Mouse (Mus musculus): ENCODE data around the gene D5Ertd579e. TPM values are rescaled to one million over a fixed set of nuclear protein-coding genes. Genes with fewer than 3 reads are reported as not detected.

D5Ertd579e gene
- polyA plus RNA-seq, 1 experiment, result 27.4 TPM

GRCm38 (mm10) chr5:36595115-36595514 lies 100.7 kb downstream of the D5Ertd579e start:
- no peak for TF ChIP-seq POLR2A (IDR thresholded peaks at IDR 0.05; ENCODE audit: low read depth, low read length)
- no peak for TF ChIP-seq CTCF (IDR thresholded peaks at IDR 0.05; ENCODE audit: extremely low read depth, insufficient read length, insufficient replicate concordance, low read depth, low read length)
- Histone ChIP-seq H3K4me1 (ENCODE audit: control insufficient read depth, insufficient read depth, insufficient read length, low read length) (no peaks in the 10 kb centered on the region), H3K27ac (ENCODE audit: insufficient read depth, low read depth, low read length) (no peak overlapping the region), H3K27me3 (ENCODE audit: control insufficient read depth, insufficient read depth, low read length) (no peaks in the 10 kb centered on the region; the same call in 1 of the 2 replicates), H3K36me3 (ENCODE audit: control insufficient read depth, insufficient read depth, low read length) (peaks cover 9% of the 10 kb centered on the region), H3K4me3 (ENCODE audit: low read depth, low read length) (no peak overlapping the region)
- WGBS, result 29% methylated on average over 3 of the region's 3 CpGs

GRCm38 (mm10) chr5:36594344-36594743 lies 101.5 kb downstream of the D5Ertd579e start:
- no peak overlapping the region for H3K4me3 ChIP-seq (ENCODE audit: low read depth, low read length)

GRCm38 (mm10) chr5:36593176-36593575 lies 102.6 kb downstream of the D5Ertd579e start, which contains the start of gene Tbc1d14:
Gene Tbc1d14 (minus strand): TSS chr5:36593276.
- no peak for TF ChIP-seq POLR2A (IDR thresholded peaks at IDR 0.05; ENCODE audit: low read depth, low read length)
- TF ChIP-seq CTCF (IDR thresholded peaks at IDR 0.05; ENCODE audit: extremely low read depth, insufficient read length, insufficient replicate concordance, low read depth, low read length), result no peak
- H3K4me1 ChIP-seq (ENCODE audit: control insufficient read depth, insufficient read depth, insufficient read length, low read length), result no peaks in the 10 kb centered on the region
- H3K4me3 ChIP-seq (ENCODE audit: low read depth, low read length), result no peak within 1 kb of the TSS
- H3K27ac ChIP-seq (ENCODE audit: insufficient read depth, low read depth, low read length), result no peak within 1 kb of the TSS
- 90% methylated on average over 5 of the region's 5 CpGs for WGBS
- no peaks in the 10 kb centered on the region; the same call in 1 of the 2 replicates for H3K27me3 ChIP-seq (ENCODE audit: control insufficient read depth, insufficient read depth, low read length)
- no peaks in the 10 kb centered on the region for H3K36me3 ChIP-seq (ENCODE audit: control insufficient read depth, insufficient read depth, low read length)

More at GRCm38 (mm10) chr5:36594344-36594743, 101.5 kb downstream of the D5Ertd579e start:
- Histone ChIP-seq H3K27ac (ENCODE audit: insufficient read depth, low read depth, low read length) (no peak overlapping the region), H3K36me3 (ENCODE audit: control insufficient read depth, insufficient read depth, low read length) (0 out of 2 replicates have a peak, but pooled peaks cover 4% of the 10 kb centered on the region), H3K4me1 (ENCODE audit: control insufficient read depth, insufficient read depth, insufficient read length, low read length) (no peaks in the 10 kb centered on the region), H3K27me3 (ENCODE audit: control insufficient read depth, insufficient read depth, low read length) (no peaks in the 10 kb centered on the region; the same call in 1 of the 2 replicates)
- no peak for TF ChIP-seq CTCF (IDR thresholded peaks at IDR 0.05; ENCODE audit: extremely low read depth, insufficient read length, insufficient replicate concordance, low read depth, low read length)
- TF ChIP-seq POLR2A (IDR thresholded peaks at IDR 0.05; ENCODE audit: low read depth, low read length), result no peak
- WGBS, result 80% methylated on average over 3 of the region's 3 CpGs

- TF ChIP-seq POLR2A (IDR thresholded peaks at IDR 0.05; ENCODE audit: low read depth, low read length) (no peak), CTCF (IDR thresholded peaks at IDR 0.05; ENCODE audit: extremely low read depth, insufficient read length, insufficient replicate concordance, low read depth, low read length) (no peak)
- Histone ChIP-seq H3K4me3 (ENCODE audit: low read depth, low read length) (no peak overlapping the region), H3K27ac (ENCODE audit: insufficient read depth, low read depth, low read length) (no peak overlapping the region), H3K36me3 (ENCODE audit: control insufficient read depth, insufficient read depth, low read length) (no peaks in the 10 kb centered on the region), H3K27me3 (ENCODE audit: control insufficient read depth, insufficient read depth, low read length) (no peaks in the 10 kb centered on the region), H3K4me1 (ENCODE audit: control insufficient read depth, insufficient read depth, insufficient read length, low read length) (peaks cover 2% of the 10 kb centered on the region; the same call in 1 of the 2 replicates)
- WGBS, result 63% methylated on average over 5 of the region's 5 CpGs
Observed at GRCm38 (mm10) chr5:36590499-36590920, 105.3 kb downstream of the D5Ertd579e start.

GRCm38 (mm10) chr5:36584299-36584698 lies 111.5 kb downstream of the D5Ertd579e start:
- no peak overlapping the region for H3K4me3 ChIP-seq (ENCODE audit: low read depth, low read length)
- peaks cover 15% of the 10 kb centered on the region for H3K4me1 ChIP-seq (ENCODE audit: control insufficient read depth, insufficient read depth, insufficient read length, low read length)
- 70% methylated on average over 6 of the region's 6 CpGs for WGBS
- no peaks in the 10 kb centered on the region for H3K27me3 ChIP-seq (ENCODE audit: control insufficient read depth, insufficient read depth, low read length)
- no peak overlapping the region for H3K27ac ChIP-seq (ENCODE audit: insufficient read depth, low read depth, low read length)
- no peaks in the 10 kb centered on the region for H3K36me3 ChIP-seq (ENCODE audit: control insufficient read depth, insufficient read depth, low read length)
- TF ChIP-seq POLR2A (IDR thresholded peaks at IDR 0.05; ENCODE audit: low read depth, low read length), result no peak
- TF ChIP-seq CTCF (IDR thresholded peaks at IDR 0.05; ENCODE audit: extremely low read depth, insufficient read length, insufficient replicate concordance, low read depth, low read length), result peak; percentile 27; the same call in 1 of the 2 replicates

GRCm38 (mm10) chr5:36581924-36582642 lies 113.7 kb downstream of the D5Ertd579e start:
- WGBS, result under 1% methylated on average over 54 of the region's 54 CpGs
- peak overlapping the region; percentile 80 for H3K27ac ChIP-seq (ENCODE audit: insufficient read depth, low read depth, low read length)
- TF ChIP-seq POLR2A (IDR thresholded peaks at IDR 0.05; ENCODE audit: low read depth, low read length) (peak; percentile 77), CTCF (IDR thresholded peaks at IDR 0.05; ENCODE audit: extremely low read depth, insufficient read length, insufficient replicate concordance, low read depth, low read length) (no peak)
- peaks cover 18% of the 10 kb centered on the region for H3K4me1 ChIP-seq (ENCODE audit: control insufficient read depth, insufficient read depth, insufficient read length, low read length)
- H3K27me3 ChIP-seq (ENCODE audit: control insufficient read depth, insufficient read depth, low read length), result no peaks in the 10 kb centered on the region
- peak overlapping the region; percentile 74 for H3K4me3 ChIP-seq (ENCODE audit: low read depth, low read length)
- no peaks in the 10 kb centered on the region for H3K36me3 ChIP-seq (ENCODE audit: control insufficient read depth, insufficient read depth, low read length)

- H3K36me3 ChIP-seq (ENCODE audit: control insufficient read depth, insufficient read depth, low read length), result 0 out of 2 replicates have a peak, but pooled peaks cover 2% of the 10 kb centered on the region
- peaks cover 22% of the 10 kb centered on the region for H3K4me1 ChIP-seq (ENCODE audit: control insufficient read depth, insufficient read depth, insufficient read length, low read length)
- no peak for TF ChIP-seq CTCF (IDR thresholded peaks at IDR 0.05; ENCODE audit: extremely low read depth, insufficient read length, insufficient replicate concordance, low read depth, low read length)
- peak; percentile 67; the same call in 1 of the 2 replicates for TF ChIP-seq POLR2A (IDR thresholded peaks at IDR 0.05; ENCODE audit: low read depth, low read length)
- WGBS, result 2% methylated on average over 40 of the region's 40 CpGs
- peak overlapping the region; percentile 74 for H3K4me3 ChIP-seq (ENCODE audit: low read depth, low read length)
- 0 out of 2 replicates have a peak overlapping the region, but pooled peaks have one; percentile 5 for H3K27ac ChIP-seq (ENCODE audit: insufficient read depth, low read depth, low read length)
- no peaks in the 10 kb centered on the region for H3K27me3 ChIP-seq (ENCODE audit: control insufficient read depth, insufficient read depth, low read length)
Observed at GRCm38 (mm10) chr5:36581259-36581923, 114.4 kb downstream of the D5Ertd579e start.
